Mouse (Mus musculus): Measurements from ENCODE around the gene Tmem123.

Tmem123 gene

GRCm38 (mm10) chr9:7772773-7773454 is 9.1 kb downstream of the Tmem123 start:
- in situ Hi-C loops (cut with MboI; ENCODE audit: unreplicated experiment in 2 of 2): no loop called here

- in situ Hi-C loops (cut with MboI; ENCODE audit: unreplicated experiment in 2 of 2): no loop called here
These were observed 9.8 kb downstream of the Tmem123 start for GRCm38 (mm10) chr9:7773686-7774085.

- in situ Hi-C loops (cut with MboI; ENCODE audit: unreplicated experiment in 2 of 2): no loop called here
These were observed 10.7 kb downstream of the Tmem123 start for GRCm38 (mm10) chr9:7774538-7774937.

- in situ Hi-C loops (cut with MboI; ENCODE audit: unreplicated experiment in 2 of 2): loop anchor here in 1 of 2 experiments (5.0 kb wide), 1 partner anchor 47 kb away; no protein-coding TSS in a partner anchor
These were observed 11.2 kb downstream of the Tmem123 start for GRCm38 (mm10) chr9:7775011-7775410.

- in situ Hi-C loops (cut with MboI; ENCODE audit: unreplicated experiment in 2 of 2): loop anchor here in 1 of 2 experiments (5.0 kb wide), 1 partner anchor 46 kb away; no protein-coding TSS in a partner anchor
These were observed 12.1 kb downstream of the Tmem123 start for GRCm38 (mm10) chr9:7775986-7776385.

- in situ Hi-C loops (cut with MboI; ENCODE audit: unreplicated experiment in 2 of 2): loop anchor here in 1 of 2 experiments (5.0 kb wide), 1 partner anchor 45 kb away; no protein-coding TSS in a partner anchor
These were observed 13.1 kb downstream of the Tmem123 start for GRCm38 (mm10) chr9:7776940-7777339.

- in situ Hi-C loops (cut with MboI; ENCODE audit: unreplicated experiment in 2 of 2): loop anchor here in 1 of 2 experiments (5.0 kb wide), 1 partner anchor 45 kb away; no protein-coding TSS in a partner anchor
These were observed 13.8 kb downstream of the Tmem123 start for GRCm38 (mm10) chr9:7777652-7778051.

GRCm38 (mm10) chr9:7778771-7779170 is 14.9 kb downstream of the Tmem123 start:
- in situ Hi-C loops (cut with MboI; ENCODE audit: unreplicated experiment in 2 of 2): loop anchor here in 1 of 2 experiments (5.0 kb wide), 1 partner anchor 44 kb away; no protein-coding TSS in a partner anchor

GRCm38 (mm10) chr9:7779786-7780185 is 15.9 kb downstream of the Tmem123 start:
- in situ Hi-C loops (cut with MboI; ENCODE audit: unreplicated experiment in 2 of 2): loop anchor here in 1 of 2 experiments (5.0 kb wide), 1 partner anchor 43 kb away; no protein-coding TSS in a partner anchor

GRCm38 (mm10) chr9:7780250-7781150 is 16.7 kb downstream of the Tmem123 start:
- in situ Hi-C loops (cut with MboI; ENCODE audit: unreplicated experiment in 2 of 2): no loop called here

GRCm38 (mm10) chr9:7783823-7784614 is 20.2 kb downstream of the Tmem123 start:
- in situ Hi-C loops (cut with MboI; ENCODE audit: unreplicated experiment in 2 of 2): no loop called here

GRCm38 (mm10) chr9:7784615-7785012 is 20.8 kb downstream of the Tmem123 start:
- in situ Hi-C loops (cut with MboI; ENCODE audit: unreplicated experiment in 2 of 2): no loop called here

GRCm38 (mm10) chr9:7785396-7785795 is 21.6 kb downstream of the Tmem123 start:
- in situ Hi-C loops (cut with MboI; ENCODE audit: unreplicated experiment in 2 of 2): no loop called here

- in situ Hi-C loops (cut with MboI; ENCODE audit: unreplicated experiment in 2 of 2): no loop called here
These were observed 22.2 kb downstream of the Tmem123 start for GRCm38 (mm10) chr9:7786086-7786485.

- in situ Hi-C loops (cut with MboI; ENCODE audit: unreplicated experiment in 2 of 2): no loop called here
These were observed 24.6 kb downstream of the Tmem123 start for GRCm38 (mm10) chr9:7788411-7788810.

- in situ Hi-C loops (cut with MboI; ENCODE audit: unreplicated experiment in 2 of 2): no loop called here
These were observed 26.1 kb downstream of the Tmem123 start for GRCm38 (mm10) chr9:7789764-7790575.

GRCm38 (mm10) chr9:7790580-7791084 is 26.8 kb downstream of the Tmem123 start:
- in situ Hi-C loops (cut with MboI; ENCODE audit: unreplicated experiment in 2 of 2): no loop called here

GRCm38 (mm10) chr9:7793561-7793960 is 29.7 kb downstream of the Tmem123 start:
- in situ Hi-C loops (cut with MboI; ENCODE audit: unreplicated experiment in 2 of 2): no loop called here

GRCm38 (mm10) chr9:7795581-7795980 is 31.7 kb downstream of the Tmem123 start:
- in situ Hi-C loops (cut with MboI; ENCODE audit: unreplicated experiment in 2 of 2): no loop called here

Data from v-Abl transformed pro-B cells (cell line).